Mouse (Mus musculus) adrenal gland, postnatal 4 days (tissue): ENCODE measurements around the gene Ubxn2a. TPM values are rescaled to one million over a fixed set of nuclear protein-coding genes. Genes with fewer than 3 reads are reported as not detected.

ENCODE experiments used
- DNase-seq, 2 experiments: peaks; one replicate each; pipeline ENCODE4 v3.0.0; 2021 to 2022; ENCODE audit warnings: low spot score in 2 of 2, mixed read lengths in 2 of 2
- total RNA-seq, 2 experiments: library from RNA; stranded (reverse); gene quantifications; 2 replicates each; pipeline ENCODE4 v1.2.3; 2021

Gene Ubxn2a
- total RNA-seq, 2 experiments from 2014 or later = 25.5 to 26.0 TPM

DNA sequence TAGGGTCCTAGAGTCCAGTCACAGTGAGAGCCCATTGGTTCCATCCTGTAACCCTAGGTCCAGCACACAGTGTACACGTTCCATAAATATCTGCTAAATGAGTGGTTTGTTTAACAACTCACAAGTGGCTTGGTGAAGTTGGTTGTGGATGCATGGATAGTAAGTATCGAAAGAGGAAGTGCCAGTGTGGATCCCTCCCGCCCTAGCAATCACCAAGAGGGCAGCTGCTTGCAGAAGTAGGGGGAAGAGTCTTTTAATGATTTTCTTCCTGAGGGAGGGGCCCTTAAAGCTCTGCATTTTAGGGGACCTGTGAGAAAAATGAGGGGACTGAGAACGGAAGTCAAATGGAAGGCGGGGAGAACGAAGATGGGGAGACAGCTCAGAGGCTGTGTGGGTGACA lies 67.5 kb downstream of the Ubxn2a start:
- DNase-seq = no peak

DNA sequence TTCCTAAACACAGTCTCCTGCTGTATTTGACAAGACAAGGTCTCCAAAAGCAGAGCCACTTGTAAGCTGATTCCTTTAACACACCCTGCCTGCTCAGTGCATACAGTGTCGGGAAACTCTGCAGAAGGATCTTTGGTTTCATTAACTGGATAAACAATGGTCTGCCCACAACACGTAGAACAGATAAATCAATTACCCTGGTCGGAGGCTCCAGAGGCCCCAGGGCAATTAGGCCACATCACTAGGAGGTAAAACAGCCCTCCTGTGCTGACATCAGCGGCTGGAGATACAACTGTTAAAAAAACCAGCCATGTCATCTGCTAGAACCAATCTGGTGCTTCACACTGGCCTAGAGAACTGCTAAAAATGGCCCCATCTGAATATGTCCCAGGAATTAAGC lies 70.5 kb downstream of the Ubxn2a start:
- no peak for DNase-seq

Other genes with a start within 250 kb of the Ubxn2a start
- under 1 TPM; 0.34 to 0.39 TPM for gene Fam228a, start 169.3 kb downstream of the Ubxn2a start, total RNA-seq
- 1 to 10 TPM; 4.3 to 6.7 TPM for gene Pfn4, start 138.7 kb downstream of the Ubxn2a start, total RNA-seq
- 10 to 100 TPM; 13.2 to 14.1 TPM for gene Fam228b, start 138.4 kb downstream of the Ubxn2a start, total RNA-seq
- 100 to 1,000 TPM; 133 to 140 TPM for gene Sf3b6, start 90.2 kb downstream of the Ubxn2a start, total RNA-seq
- gene Fkbp1b, start 66.1 kb downstream of the Ubxn2a start, total RNA-seq = 10 to 100 TPM; 24.5 to 33.2 TPM
- gene Wdcp, start 64.4 kb downstream of the Ubxn2a start, total RNA-seq = 10 to 100 TPM; 10.8 to 15.5 TPM
- gene Mfsd2b, start 33.3 kb downstream of the Ubxn2a start, total RNA-seq = 1 to 10 TPM; 5.2 to 5.9 TPM
- gene Atad2b, start 9.6 kb upstream of the Ubxn2a start, total RNA-seq = 10 to 100 TPM; 36.6 to 40.5 TPM